Mouse (Mus musculus) liver, embryonic 16.5 days (tissue): Measurements from ENCODE around the gene Fam20b. TPM values are rescaled to one million over a fixed set of nuclear protein-coding genes. Genes with fewer than 3 reads are reported as not detected.

Experiments
- ATAC-seq: fragments of 200-750 bp; cut with Nextera tagmentation; 2 replicates; pipeline ENCODE4 v1.8.0; 2017; ENCODE audit warnings: low read depth, mild to moderate bottlenecking, moderate number of reproducible peaks, moderate library complexity
- H3K27ac ChIP-seq: fragments of 300-500 bp; sonication (generic); 2 replicates; pipeline ENCODE4 v1.5.1; 2014; ENCODE audit warnings: mild to moderate bottlenecking, low read length
- H3K27me3 ChIP-seq: fragments of 300-500 bp; sonication (generic); 2 replicates; pipeline ENCODE4 v1.6.1; 2014; ENCODE audit warnings: low read depth, low read length, mixed read lengths; ENCODE audit not compliant: control insufficient read depth, insufficient read depth
- H3K36me3 ChIP-seq: fragments of 300-500 bp; sonication (generic); 2 replicates; pipeline ENCODE4 v1.6.1; 2014; ENCODE audit warnings: mild to moderate bottlenecking; ENCODE audit not compliant: control insufficient read depth, insufficient read depth
- H3K4me1 ChIP-seq: fragments of 300-500 bp; sonication (generic); 2 replicates; pipeline ENCODE4 v1.6.1; 2014; ENCODE audit warnings: low read depth, low read length, mixed read lengths; ENCODE audit not compliant: control insufficient read depth
- H3K4me2 ChIP-seq: fragments of 300-500 bp; sonication (generic); 2 replicates; pipeline ENCODE4 v1.6.1; 2014; ENCODE audit warnings: low read depth, low read length, mixed read lengths
- H3K4me3 ChIP-seq: fragments of 300-500 bp; sonication (generic); 2 replicates; pipeline ENCODE4 v1.5.1; 2014; ENCODE audit warnings: low read depth, mild to moderate bottlenecking, low read length
- H3K9ac ChIP-seq: fragments of 300-500 bp; sonication (generic); 2 replicates; pipeline ENCODE4 v1.6.1; 2014; ENCODE audit warnings: low read depth, low read length
- H3K9me3 ChIP-seq: fragments of 300-500 bp; sonication (generic); replicated peaks from 2 replicates; pipeline ENCODE4 v1.6.1; 2016; ENCODE audit warnings: low read length; ENCODE audit not compliant: control insufficient read depth
- WGBS: fragments of 180-500 bp; shearing (Covaris S2); extraction: QIAGEN DNeasy Blood & Tissue Kit; methylation state at CpG from one replicate; pipeline ENCODE4 v1.1.7; 2014; ENCODE audit not compliant: insufficient replicate concordance; 5-methylcytosine and 5-hydroxymethylcytosine counted together
- polyA plus RNA-seq: library from polyadenylated mRNA; unstranded; fragments of >200 nt; fragmentation: Nextera tagmentation; extraction: Ambion mirVana; gene quantifications from 2 replicates; pipeline ENCODE4 v1.2.1, GENCODE M21; 2015

The Fam20b gene
- polyA plus RNA-seq, 1 experiment from 2014 or later = 8.0 TPM

GRCm38 (mm10) chr1:156752990-156753389, 34.1 kb upstream of the Fam20b start:
- Histone ChIP-seq H3K27ac (no peak overlapping the region), H3K4me3 (no peak overlapping the region), H3K9me3 (no peaks in the 10 kb centered on the region), H3K4me1 (peaks cover 38% of the 10 kb centered on the region), H3K4me2 (no peak overlapping the region), H3K36me3 (no peaks in the 10 kb centered on the region), H3K9ac (no peak overlapping the region), H3K27me3 (no peaks in the 10 kb centered on the region)
- no peak for ATAC-seq
- WGBS = 53% methylated on average over 7 of the region's 7 CpGs

GRCm38 (mm10) chr1:156752020-156752724, 33.3 kb upstream of the Fam20b start:
- no peaks in the 10 kb centered on the region for H3K9me3 ChIP-seq
- H3K4me1 ChIP-seq = peaks cover 46% of the 10 kb centered on the region
- peak overlapping the region; percentile 46 for H3K9ac ChIP-seq
- no peaks in the 10 kb centered on the region for H3K27me3 ChIP-seq
- 10% methylated on average over 21 of the region's 21 CpGs for WGBS
- H3K36me3 ChIP-seq = no peaks in the 10 kb centered on the region
- peak overlapping the region; percentile 76 for H3K4me2 ChIP-seq
- H3K4me3 ChIP-seq = peak overlapping the region; percentile 53
- ATAC-seq = peak; percentile 63
- peak overlapping the region; percentile 38 for H3K27ac ChIP-seq

- no peaks in the 10 kb centered on the region for H3K9me3 ChIP-seq
- no peak overlapping the region for H3K9ac ChIP-seq
- no peaks in the 10 kb centered on the region for H3K36me3 ChIP-seq
- H3K4me1 ChIP-seq = peaks cover 60% of the 10 kb centered on the region
- no peak overlapping the region for H3K4me3 ChIP-seq
- H3K27me3 ChIP-seq = no peaks in the 10 kb centered on the region
- ATAC-seq = no peak
- 48% methylated on average over 4 of the region's 4 CpGs for WGBS
- peak overlapping the region; percentile 15; the same call in 1 of the 2 replicates for H3K27ac ChIP-seq
- no peak overlapping the region for H3K4me2 ChIP-seq
Measured at GRCm38 (mm10) chr1:156750261-156750660, 31.4 kb upstream of the Fam20b start.

- Histone ChIP-seq H3K4me3 (no peak overlapping the region), H3K27ac (no peak overlapping the region), H3K27me3 (no peaks in the 10 kb centered on the region), H3K4me1 (peaks cover 69% of the 10 kb centered on the region), H3K4me2 (no peak overlapping the region), H3K36me3 (no peaks in the 10 kb centered on the region), H3K9ac (no peak overlapping the region), H3K9me3 (no peaks in the 10 kb centered on the region)
- no peak for ATAC-seq
Measured at GRCm38 (mm10) chr1:156749136-156749535, 30.2 kb upstream of the Fam20b start.

GRCm38 (mm10) chr1:156748435-156749005, 29.6 kb upstream of the Fam20b start:
- Histone ChIP-seq H3K9me3 (no peaks in the 10 kb centered on the region), H3K4me1 (peaks cover 74% of the 10 kb centered on the region), H3K27ac (peak overlapping the region; percentile 50), H3K4me3 (no peak overlapping the region), H3K4me2 (no peak overlapping the region), H3K36me3 (no peaks in the 10 kb centered on the region), H3K9ac (no peak overlapping the region), H3K27me3 (no peaks in the 10 kb centered on the region)
- ATAC-seq = no peak
- WGBS = 76% methylated on average over 16 of the region's 16 CpGs

GRCm38 (mm10) chr1:156745188-156745810, 26.4 kb upstream of the Fam20b start:
- Histone ChIP-seq H3K36me3 (no peaks in the 10 kb centered on the region), H3K4me2 (peak overlapping the region; percentile 65), H3K4me3 (peak overlapping the region; percentile 38), H3K27ac (peak overlapping the region; percentile 95), H3K27me3 (no peaks in the 10 kb centered on the region), H3K4me1 (peaks cover 62% of the 10 kb centered on the region), H3K9me3 (no peaks in the 10 kb centered on the region), H3K9ac (peak overlapping the region; percentile 47)
- ATAC-seq = peak; percentile 96
- WGBS = 34% methylated on average over 7 of the region's 7 CpGs

- Histone ChIP-seq H3K9me3 (no peaks in the 10 kb centered on the region), H3K27ac (no peak overlapping the region), H3K4me1 (peaks cover 35% of the 10 kb centered on the region), H3K36me3 (no peaks in the 10 kb centered on the region), H3K4me3 (no peak overlapping the region), H3K27me3 (no peaks in the 10 kb centered on the region), H3K9ac (no peak overlapping the region), H3K4me2 (no peak overlapping the region)
- 41% methylated on average over 11 of the region's 11 CpGs for WGBS
- no peak for ATAC-seq
Measured at GRCm38 (mm10) chr1:156741482-156742411, 22.9 kb upstream of the Fam20b start.

GRCm38 (mm10) chr1:156735788-156736187, 16.9 kb upstream of the Fam20b start:
- peak overlapping the region; percentile 4; the same call in 1 of the 2 replicates for H3K27ac ChIP-seq
- peak; percentile 62 for ATAC-seq

More at GRCm38 (mm10) chr1:156735788-156736187, 16.9 kb upstream of the Fam20b start:
- H3K36me3 ChIP-seq = no peaks in the 10 kb centered on the region
- H3K4me1 ChIP-seq = peaks cover 19% of the 10 kb centered on the region
- H3K4me2 ChIP-seq = no peak overlapping the region
- no peak overlapping the region for H3K4me3 ChIP-seq
- 7% methylated on average over 2 of the region's 2 CpGs for WGBS
- H3K9me3 ChIP-seq = no peaks in the 10 kb centered on the region
- no peak overlapping the region for H3K9ac ChIP-seq
- H3K27me3 ChIP-seq = no peaks in the 10 kb centered on the region
